Mouse (Mus musculus) testis, adult 2 months (tissue): ENCODE data around the gene Krtcap2.

Source experiments
- CTCF ChIP-seq: fragments of 200-500 bp; IDR thresholded peaks from 2 replicates; pipeline ENCODE4 v1.5.1; 2012; ENCODE audit warnings: low read depth, mild to moderate bottlenecking, inconsistent platforms, low read length, moderate library complexity; ENCODE audit not compliant: control insufficient read depth, insufficient read depth, insufficient replicate concordance
- POLR2A ChIP-seq: fragments of 200-500 bp; IDR thresholded peaks from 2 replicates; pipeline ENCODE4 v1.6.1; 2012; ENCODE audit warnings: low read depth, mild to moderate bottlenecking, inconsistent platforms, low read length, moderate library complexity; ENCODE audit not compliant: control insufficient read depth

GRCm38 (mm10) chr3:89209731-89210130, 36.0 kb upstream of the Krtcap2 start:
- TF ChIP-seq CTCF: no peak
- TF ChIP-seq POLR2A: no peak
